Mouse (Mus musculus) brain, embryonic 14.5 days (tissue): Measurements from ENCODE around the gene 5330417C22Rik.

Experiments used
- CTCF ChIP-seq: fragments of 200-500 bp; IDR thresholded peaks from 2 replicates; pipeline ENCODE4 v1.5.1; 2012; ENCODE audit warnings: inconsistent platforms, mild to moderate bottlenecking, moderate library complexity, borderline replicate concordance; ENCODE audit not compliant: insufficient read depth, insufficient read length; ENCODE audit errors: extremely low read depth
- POLR2A ChIP-seq: fragments of 200-500 bp; IDR thresholded peaks from 2 replicates; pipeline ENCODE4 v1.6.1; 2012; ENCODE audit warnings: mild to moderate bottlenecking, inconsistent platforms, borderline replicate concordance; ENCODE audit not compliant: poor library complexity, insufficient read depth, insufficient read length, severe bottlenecking; ENCODE audit errors: extremely low read depth

DNA sequence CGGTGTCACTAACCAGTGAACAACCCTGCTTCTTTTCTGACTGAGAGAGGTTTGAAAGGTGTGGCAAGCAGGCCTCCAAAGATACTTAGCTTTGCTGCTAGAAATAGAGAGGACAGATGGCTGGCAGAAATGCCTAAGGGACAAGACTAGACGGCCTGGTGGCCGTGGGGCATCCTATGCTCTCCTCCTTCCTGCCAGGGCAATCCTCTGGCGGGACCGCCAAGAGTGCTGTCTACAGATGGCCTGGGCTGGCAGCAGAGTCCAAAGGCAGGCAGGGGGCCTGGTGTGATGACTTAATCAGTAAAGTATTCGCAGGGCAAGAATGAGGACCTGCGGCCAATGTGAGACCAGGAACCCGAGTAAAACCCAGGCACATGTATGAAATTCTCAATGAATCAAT lies 36.5 kb downstream of the 5330417C22Rik start:
- TF ChIP-seq POLR2A, result no peak
- no peak for TF ChIP-seq CTCF
